Mouse (Mus musculus): ENCODE results near the gene Rfpl4.

DNA sequence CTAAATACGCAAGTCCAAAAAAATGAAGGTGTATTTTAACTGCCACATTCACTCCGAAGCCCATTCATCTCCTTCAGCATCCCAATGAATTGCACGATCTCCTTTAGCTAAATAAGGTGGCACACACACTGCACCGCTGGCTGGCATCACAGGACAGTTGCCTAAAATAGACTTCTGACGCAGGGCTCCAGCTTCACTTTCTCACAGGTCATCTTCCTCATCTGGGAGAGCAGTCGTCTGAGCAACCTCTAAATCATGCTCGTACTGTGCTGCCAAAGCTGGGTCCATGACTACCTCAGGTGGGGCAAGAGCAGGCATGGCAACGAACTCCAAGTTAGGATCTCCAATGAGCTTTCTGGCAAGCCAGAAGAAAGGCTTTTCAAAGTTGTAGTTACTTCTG is 8.3 kb upstream of the Rfpl4 start:
- no peak for TF ChIP-seq CTCF (IDR thresholded peaks at IDR 0.05; ENCODE audit: low read depth)
- no peak for TF ChIP-seq EP300 (IDR thresholded peaks at IDR 0.05; ENCODE audit: low read depth)

All from liver, postnatal 0 days (tissue).